ENCODE assay signal across 10 mouse cellular contexts in genomic region chr17:34218675-34219074, GRCm38 (mm10). TPM values are rescaled to one million over a fixed set of nuclear protein-coding genes. Genes with fewer than 3 reads are reported as not detected.
DNase-seq lines count a peak whose midpoint lies in the region; ATAC-seq and TF ChIP-seq lines count a peak whose summit lies in the region.
"Had no signal": no experiment of that assay in that cellular context is flagged by ENCODE, and none has a peak within 500 bp of the region (broad histone marks: within the 10 kb centered on the region; RNA-seq: fewer than 3 reads in every experiment).

No protein-coding gene starts in this region.

- no peak overlapping the region for H3K4me3 ChIP-seq in layer of hippocampus, adult 2 months
- H3K4me3 ChIP-seq in G1E (ENCODE audit: low read depth, low read length): no peak overlapping the region; the same call in 1 of the 2 replicates
- H3K4me3 ChIP-seq in liver, embryonic 11.5 days (ENCODE audit: low read depth, low read length): no peak overlapping the region
- H3K4me3 ChIP-seq: stomach, embryonic 15.5 days had no signal

- H3K4me1 ChIP-seq in G1E (ENCODE audit: insufficient read depth, low read depth, low read length): peaks cover 21% of the 10 kb centered on the region
- no peaks in the 10 kb centered on the region for H3K4me1 ChIP-seq in liver, embryonic 11.5 days (replicated peaks; ENCODE audit: control insufficient read depth, insufficient read depth, low read length)
- H3K4me1 ChIP-seq: stomach, embryonic 15.5 days had no signal

- no peak for ATAC-seq in G1E (ENCODE audit: extremely low read depth, insufficient number of reproducible peaks, low FRiP score, poor library complexity, severe bottlenecking)
- no peak for ATAC-seq in granulocyte monocyte progenitor cell, adult 5-6 weeks (replicated peaks; ENCODE audit: poor library complexity, severe bottlenecking)
- ATAC-seq in liver, embryonic 11.5 days (replicated peaks; ENCODE audit: low FRiP score): no peak

- peaks cover 48% of the 10 kb centered on the region for H3K36me3 ChIP-seq in G1E (replicated peaks)
- no peaks in the 10 kb centered on the region for H3K36me3 ChIP-seq in liver, embryonic 11.5 days (ENCODE audit: control insufficient read depth, insufficient read depth, low read length)
- H3K36me3 ChIP-seq: stomach, embryonic 15.5 days had no signal

- peaks cover 6% of the 10 kb centered on the region; the same call in 1 of the 2 replicates for H3K9me3 ChIP-seq in G1E (replicated peaks)
- H3K9me3 ChIP-seq in liver, embryonic 11.5 days (ENCODE audit: control insufficient read depth, low read length): no peaks in the 10 kb centered on the region
- H3K9me3 ChIP-seq: stomach, embryonic 15.5 days had no signal

- no peaks in the 10 kb centered on the region for H3K27me3 ChIP-seq in G1E (ENCODE audit: insufficient read depth, low read length)
- peaks cover 9% of the 10 kb centered on the region for H3K27me3 ChIP-seq in liver, embryonic 11.5 days (replicated peaks; ENCODE audit: control insufficient read depth, insufficient read depth, low read length)

- no peak overlapping the region for H3K9ac ChIP-seq in liver, embryonic 11.5 days (ENCODE audit: low read depth, low read length)
- H3K9ac ChIP-seq: stomach, embryonic 15.5 days had no signal

- peak overlapping the region; percentile 55; the same call in 1 of the 2 replicates for H3K27ac ChIP-seq in layer of hippocampus, adult 2 months
- no peak overlapping the region for H3K27ac ChIP-seq in liver, embryonic 11.5 days (ENCODE audit: low read depth, low read length)
- H3K27ac ChIP-seq: stomach, embryonic 15.5 days had no signal

- WGBS in liver, embryonic 11.5 days: 90% methylated on average over 11 of the region's 11 CpGs

- H3K4me2 ChIP-seq in liver, embryonic 11.5 days: no peak overlapping the region
- H3K4me2 ChIP-seq: stomach, embryonic 15.5 days had no signal

- TF ChIP-seq CTCF in layer of hippocampus, adult 2 months (conservative IDR thresholded peaks at IDR 0.05): no peak
- no peak for TF ChIP-seq CTCF in G1E (IDR thresholded peaks at IDR 0.05; ENCODE audit: low read depth, low read length)

- no peak for DNase-seq in layer of hippocampus, adult 2 months (ENCODE audit: low spot score in 2 of 2)
- no peak for DNase-seq in layer of hippocampus, postnatal 25 days (ENCODE audit: extremely low spot score in 1 of 2, low spot score in 1 of 2)
- DNase-seq in G1E (ENCODE audit: low spot score): peak; percentile 26
- DNase-seq in brain, adult 2 months (ENCODE audit: low read depth, low spot score): peak; percentile 60
- DNase-seq in induced T-regulatory cell, adult 2 months (ENCODE audit: low read depth): peak; percentile 84
- DNase-seq in ovary, postnatal 14 days (ENCODE audit: low spot score): peak; percentile 39
- DNase-seq in liver, embryonic 11.5 days (ENCODE audit: low spot score): no peak

RNA-seq across cellular contexts. Expression of gene Tap2, which starts 15.3 kb away (rescaled TPM):
- total RNA-seq in layer of hippocampus, adult 2 months (2021): 1 to 10 TPM; 7.8 to 9.3 TPM
- 1 to 10 TPM; 7.0 to 8.9 TPM for total RNA-seq in layer of hippocampus, postnatal 25 days (2021)
- total RNA-seq in G1E (2014; fragmentation: Nextera tagmentation) (7.8 and 8.7 TPM in 2 replicates), G1E (2017) (12.0 and 13.4 TPM in 2 replicates)
- 56.4 and 58.9 TPM in 2 replicates for polyA plus RNA-seq in G1E (2012)
- 23.2 and 40.2 TPM in 2 replicates for total RNA-seq in granulocyte monocyte progenitor cell, adult 5-6 weeks (2014; fragmentation: Nextera tagmentation)
- 62.7 and 69.6 TPM in 2 replicates for total RNA-seq in granulocyte monocyte progenitor cell, adult 5-6 weeks (2017)
- polyA plus RNA-seq in liver, embryonic 11.5 days (2014; fragmentation: Nextera tagmentation; extraction: Ambion mirVana): 6.6 and 7.4 TPM in 2 replicates

RNA-seq across cellular contexts. Expression of gene H2-Ob, which starts 20.0 kb away (rescaled TPM):
- under 1 TPM in 1 of 2 experiments, not detected in 1; 0.17 TPM for total RNA-seq in layer of hippocampus, adult 2 months (2021)
- under 1 TPM; 0.25 to 0.47 TPM for total RNA-seq in layer of hippocampus, postnatal 25 days (2021)
- total RNA-seq in G1E (2014; fragmentation: Nextera tagmentation) (not detected in 2 replicates), G1E (2017) (0.11 TPM in 1 of 2 replicates, not detected in the other)
- polyA plus RNA-seq in G1E (2012): not detected in 2 replicates
- total RNA-seq in granulocyte monocyte progenitor cell, adult 5-6 weeks (2014; fragmentation: Nextera tagmentation): 8.3 and 13.9 TPM in 2 replicates
- 2.1 and 2.3 TPM in 2 replicates for total RNA-seq in granulocyte monocyte progenitor cell, adult 5-6 weeks (2017)
- not detected in 2 replicates for polyA plus RNA-seq in liver, embryonic 11.5 days (2014; fragmentation: Nextera tagmentation; extraction: Ambion mirVana)
- polyA plus RNA-seq: heart, embryonic 14.5 days had no signal

RNA-seq across cellular contexts. Expression of gene Psmb8, which starts 21.2 kb away (rescaled TPM):
- total RNA-seq in layer of hippocampus, adult 2 months (2021): 1 to 10 TPM; 2.7 TPM
- total RNA-seq in layer of hippocampus, postnatal 25 days (2021): 1 to 10 TPM; 2.2 to 3.3 TPM
- not detected in 2 replicates for total RNA-seq in G1E (2014; fragmentation: Nextera tagmentation)
- total RNA-seq in G1E (2017): 0.06 and 0.11 TPM in 2 replicates
- polyA plus RNA-seq in G1E (2012): 0.15 and 0.25 TPM in 2 replicates
- total RNA-seq in granulocyte monocyte progenitor cell, adult 5-6 weeks (2014; fragmentation: Nextera tagmentation): 391 and 417 TPM in 2 replicates
- 462 and 464 TPM in 2 replicates for total RNA-seq in granulocyte monocyte progenitor cell, adult 5-6 weeks (2017)
- 8.4 and 10.3 TPM in 2 replicates for polyA plus RNA-seq in liver, embryonic 11.5 days (2014; fragmentation: Nextera tagmentation; extraction: Ambion mirVana)

RNA-seq across cellular contexts. Expression of gene Psmb9, which starts 31.1 kb away (rescaled TPM):
- 1 to 10 TPM; 2.1 to 3.6 TPM for total RNA-seq in layer of hippocampus, adult 2 months (2021)
- total RNA-seq in layer of hippocampus, postnatal 25 days (2021): 1 to 10 TPM; 1.6 to 1.7 TPM
- total RNA-seq in G1E (2014; fragmentation: Nextera tagmentation) (not detected in 2 replicates), G1E (2017) (3.7 and 4.8 TPM in 2 replicates)
- 1.5 and 1.9 TPM in 2 replicates for polyA plus RNA-seq in G1E (2012)
- 144 and 147 TPM in 2 replicates for total RNA-seq in granulocyte monocyte progenitor cell, adult 5-6 weeks (2014; fragmentation: Nextera tagmentation)
- total RNA-seq in granulocyte monocyte progenitor cell, adult 5-6 weeks (2017): 103 and 141 TPM in 2 replicates
- 2.3 and 4.0 TPM in 2 replicates for polyA plus RNA-seq in liver, embryonic 11.5 days (2014; fragmentation: Nextera tagmentation; extraction: Ambion mirVana)

RNA-seq across cellular contexts. Expression of gene Tap1, which starts 31.3 kb away (rescaled TPM):
- total RNA-seq in layer of hippocampus, adult 2 months (2021): 1 to 10 TPM; 3.3 to 3.4 TPM
- 1 to 10 TPM; 3.0 to 3.4 TPM for total RNA-seq in layer of hippocampus, postnatal 25 days (2021)
- 6.5 and 6.8 TPM in 2 replicates for total RNA-seq in G1E (2014; fragmentation: Nextera tagmentation)
- 7.2 and 11.0 TPM in 2 replicates for total RNA-seq in G1E (2017)
- 7.4 and 7.6 TPM in 2 replicates for polyA plus RNA-seq in G1E (2012)
- total RNA-seq in granulocyte monocyte progenitor cell, adult 5-6 weeks (2014; fragmentation: Nextera tagmentation): 45.4 and 60.7 TPM in 2 replicates
- total RNA-seq in granulocyte monocyte progenitor cell, adult 5-6 weeks (2017): 81.6 and 89.7 TPM in 2 replicates
- polyA plus RNA-seq in liver, embryonic 11.5 days (2014; fragmentation: Nextera tagmentation; extraction: Ambion mirVana): 1.5 and 1.8 TPM in 2 replicates

Comparison
In these comparisons a context has a peak if more than half of its experiments do, and no peak if none do; other contexts are left out.
1. DNase-seq: peak in G1E (single experiment), brain, adult 2 months (single experiment), induced T-regulatory cell, adult 2 months (single experiment) and ovary, postnatal 14 days (single experiment); none in layer of hippocampus, adult 2 months (0 of 2), layer of hippocampus, postnatal 25 days (0 of 2) and liver, embryonic 11.5 days (single experiment).
2. RNA of gene Psmb8, which starts 21.2 kb away (total RNA-seq): 391 to 464 TPM in granulocyte monocyte progenitor cell, adult 5-6 weeks; 2.2 to 3.3 TPM in layer of hippocampus, postnatal 25 days, 2.7 TPM in layer of hippocampus, adult 2 months and 0.06 to 0.11 TPM in G1E; every median in the first group is over 10 times any median in the second.